Mouse (Mus musculus) retina, postnatal 7 days (tissue): ENCODE measurements at regions not wholly inside any gene's neighbourhood (a gene's known extent, or its start where the extent isn't known, plus 50 kb on each side); places are given as distances from the start of the nearest gene placed in this dataset.

ENCODE experiments used
- DNase-seq: peaks from one replicate; pipeline ENCODE4 v3.0.0-alpha.2; 2012; ENCODE audit warnings: low read depth, low spot score

DNA sequence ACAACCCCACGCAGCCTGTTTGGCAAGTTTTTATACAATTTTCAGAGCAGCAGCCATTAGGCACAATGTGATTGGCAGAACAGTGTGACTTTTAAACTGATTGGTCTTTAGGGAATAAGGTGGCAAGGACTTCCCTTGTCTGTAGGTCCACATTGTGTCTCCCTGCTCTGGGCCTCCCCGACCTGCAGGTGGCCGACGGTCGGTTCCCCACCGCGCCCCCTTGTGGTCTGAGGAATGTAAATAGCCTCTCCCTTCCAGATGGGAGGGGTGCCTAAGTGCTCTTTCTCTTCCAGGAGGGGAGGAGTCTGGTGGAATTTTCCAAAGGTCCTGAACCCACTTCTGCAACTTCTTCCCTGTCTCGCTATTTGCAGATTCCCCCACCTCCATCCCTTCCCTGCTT is 52.5 kb upstream of the Prr5 start:
- peak; percentile 62 for DNase-seq

- peak; percentile 86 for DNase-seq
These were observed 55.6 kb upstream of the Prr5 start for GRCm38 (mm10) chr15:84613536-84614527.

- DNase-seq: no peak
These were observed 55.3 kb upstream of the Rtl6 start for GRCm38 (mm10) chr15:84612961-84613360.

DNA sequence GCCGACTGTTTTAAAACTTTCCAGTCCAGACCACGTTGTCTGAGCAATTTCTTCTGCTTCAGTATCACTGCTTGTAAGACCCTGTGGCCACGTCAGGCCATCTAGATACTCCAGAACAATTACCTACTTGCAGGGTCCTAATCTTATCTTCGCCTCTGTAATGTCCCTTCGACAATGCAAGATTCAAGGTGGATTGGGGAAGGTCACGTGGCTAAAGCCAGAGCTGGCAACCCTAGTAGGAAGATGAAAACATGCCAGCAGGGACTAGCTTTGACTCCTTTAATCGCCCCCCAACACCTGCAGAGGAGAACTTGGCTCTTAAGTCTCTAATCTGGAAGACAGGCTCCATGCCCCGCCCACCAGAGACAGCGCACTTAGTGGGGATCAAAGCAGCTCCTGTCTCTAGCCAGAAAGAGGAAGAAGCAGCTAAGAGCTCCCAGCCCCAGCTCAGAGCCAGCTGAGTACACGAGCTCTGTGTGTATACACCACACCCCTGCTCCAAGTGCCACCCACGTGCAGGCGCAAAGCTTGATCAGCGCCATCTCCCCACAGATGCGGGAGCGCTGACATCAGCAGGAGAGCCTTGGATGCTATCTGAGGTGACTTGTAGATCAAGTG is 52.3 kb upstream of the Rtl6 start:
- no peak for DNase-seq

- DNase-seq: no peak
These were observed 51.4 kb upstream of the Rtl6 start for GRCm38 (mm10) chr15:84609063-84609462.
